Mouse (Mus musculus) macrophage (primary cell): Measurements from ENCODE around the gene Drc3. TPM values are rescaled to one million over a fixed set of nuclear protein-coding genes. Genes with fewer than 3 reads are reported as not detected.

Experiments used
- H3K27ac ChIP-seq: fragments of 350-480 bp; formaldehyde crosslinking; 2 replicates; pipeline ENCODE4 v1.9.0; 2021
- H3K36me3 ChIP-seq: fragments of 350-480 bp; formaldehyde crosslinking; 2 replicates; pipeline ENCODE4 v1.9.0; 2021; ENCODE audit errors: inconsistent target
- H3K4me3 ChIP-seq: fragments of 350-480 bp; formaldehyde crosslinking; 2 replicates; pipeline ENCODE4 v1.9.0; 2021; ENCODE audit errors: inconsistent target
- H3K79me2 ChIP-seq: fragments of 350-480 bp; formaldehyde crosslinking; 2 replicates; pipeline ENCODE4 v1.9.0; 2021; ENCODE audit errors: inconsistent target
- WGBS: methylation state at CpG from one replicate; pipeline ENCODE4 v1.1.7; 2026; ENCODE audit warnings: inconsistent platforms; ENCODE audit not compliant: missing documents; 5-methylcytosine and 5-hydroxymethylcytosine counted together
- polyA plus RNA-seq: library from polyadenylated mRNA; stranded (reverse); fragments of 250-400 nt; gene quantifications from 3 replicates; pipeline ENCODE4 v1.2.4, GENCODE M21; 2018; ENCODE audit warnings: inconsistent platforms

Drc3 gene
- polyA plus RNA-seq, 1 experiment from 2014 or later = not detected

- Histone ChIP-seq H3K79me2 (peaks cover 3% of the 10 kb centered on the region), H3K4me3 (no peak overlapping the region), H3K36me3 (no peaks in the 10 kb centered on the region), H3K27ac (peak overlapping the region; percentile 25)
- WGBS = 20% methylated on average over 1 of the region's 1 CpGs
These were observed 4.0 kb downstream of the Drc3 start for GRCm38 (mm10) chr11:60357116-60357515.

- Histone ChIP-seq H3K27ac (peak overlapping the region; percentile 17), H3K4me3 (no peak overlapping the region), H3K36me3 (no peaks in the 10 kb centered on the region), H3K79me2 (no peaks in the 10 kb centered on the region)
- 77% methylated on average over 7 of the region's 7 CpGs for WGBS
These were observed 5.4 kb downstream of the Drc3 start for GRCm38 (mm10) chr11:60358548-60358947.

- Histone ChIP-seq H3K4me3 (no peak overlapping the region), H3K27ac (peak overlapping the region; percentile 17; the same call in 1 of the 2 replicates), H3K36me3 (no peaks in the 10 kb centered on the region), H3K79me2 (no peaks in the 10 kb centered on the region)
- WGBS = 57% methylated on average over 5 of the region's 5 CpGs
These were observed 6.0 kb downstream of the Drc3 start for GRCm38 (mm10) chr11:60359138-60359537.

- Histone ChIP-seq H3K36me3 (no peaks in the 10 kb centered on the region), H3K79me2 (no peaks in the 10 kb centered on the region), H3K4me3 (no peak overlapping the region), H3K27ac (no peak overlapping the region)
- 100% methylated on average over 1 of the region's 1 CpGs for WGBS
These were observed 6.8 kb downstream of the Drc3 start for GRCm38 (mm10) chr11:60359936-60360335.

- WGBS = 82% methylated on average over 5 of the region's 5 CpGs
- Histone ChIP-seq H3K4me3 (no peak overlapping the region), H3K79me2 (no peaks in the 10 kb centered on the region), H3K36me3 (no peaks in the 10 kb centered on the region), H3K27ac (no peak overlapping the region)
These were observed 7.6 kb downstream of the Drc3 start for GRCm38 (mm10) chr11:60360631-60361201.

- Histone ChIP-seq H3K36me3 (no peaks in the 10 kb centered on the region), H3K4me3 (no peak overlapping the region), H3K79me2 (no peaks in the 10 kb centered on the region), H3K27ac (no peak overlapping the region)
- WGBS = 76% methylated on average over 15 of the region's 16 CpGs
These were observed 13.3 kb downstream of the Drc3 start for GRCm38 (mm10) chr11:60366239-60367019.

GRCm38 (mm10) chr11:60367256-60367655 is 14.1 kb downstream of the Drc3 start:
- no peak overlapping the region for H3K4me3 ChIP-seq
- H3K79me2 ChIP-seq = no peaks in the 10 kb centered on the region
- no peak overlapping the region for H3K27ac ChIP-seq
- WGBS = 72% methylated on average over 3 of the region's 3 CpGs
- H3K36me3 ChIP-seq = no peaks in the 10 kb centered on the region

GRCm38 (mm10) chr11:60368909-60369308 is 15.8 kb downstream of the Drc3 start:
- H3K4me3 ChIP-seq = no peak overlapping the region
- no peak overlapping the region for H3K27ac ChIP-seq
- no peaks in the 10 kb centered on the region for H3K36me3 ChIP-seq
- WGBS = 51% methylated on average over 4 of the region's 4 CpGs
- no peaks in the 10 kb centered on the region for H3K79me2 ChIP-seq

- Histone ChIP-seq H3K79me2 (no peaks in the 10 kb centered on the region), H3K27ac (no peak overlapping the region), H3K36me3 (no peaks in the 10 kb centered on the region), H3K4me3 (no peak overlapping the region)
- WGBS = 97% methylated on average over 4 of the region's 4 CpGs
These were observed 16.3 kb downstream of the Drc3 start for GRCm38 (mm10) chr11:60369448-60369847.

- no peak overlapping the region for H3K4me3 ChIP-seq
- 97% methylated on average over 13 of the region's 13 CpGs for WGBS
- H3K79me2 ChIP-seq = no peaks in the 10 kb centered on the region
- no peak overlapping the region for H3K27ac ChIP-seq
- no peaks in the 10 kb centered on the region for H3K36me3 ChIP-seq
These were observed 17.3 kb downstream of the Drc3 start for GRCm38 (mm10) chr11:60370431-60370830.

- Histone ChIP-seq H3K36me3 (no peaks in the 10 kb centered on the region), H3K79me2 (no peaks in the 10 kb centered on the region), H3K27ac (no peak overlapping the region), H3K4me3 (no peak overlapping the region)
- WGBS = 78% methylated on average over 6 of the region's 6 CpGs
These were observed 21.4 kb downstream of the Drc3 start for GRCm38 (mm10) chr11:60374481-60374880.

- no peaks in the 10 kb centered on the region for H3K79me2 ChIP-seq
- WGBS = 97% methylated on average over 5 of the region's 6 CpGs
- H3K36me3 ChIP-seq = no peaks in the 10 kb centered on the region
- no peak overlapping the region for H3K4me3 ChIP-seq
- no peak overlapping the region for H3K27ac ChIP-seq
These were observed 30.4 kb downstream of the Drc3 start for GRCm38 (mm10) chr11:60383518-60383917.

- Histone ChIP-seq H3K79me2 (no peaks in the 10 kb centered on the region), H3K4me3 (no peak overlapping the region), H3K27ac (no peak overlapping the region), H3K36me3 (no peaks in the 10 kb centered on the region)
- 49% methylated on average over 15 of the region's 16 CpGs for whole genome bisulfite sequencing
These were observed 31.8 kb downstream of the Drc3 start for GRCm38 (mm10) chr11:60384762-60385421.

- WGBS = 86% methylated on average over 3 of the region's 5 CpGs
- no peaks in the 10 kb centered on the region for H3K36me3 ChIP-seq
- no peaks in the 10 kb centered on the region for H3K79me2 ChIP-seq
- H3K4me3 ChIP-seq = no peak overlapping the region
- no peak overlapping the region for H3K27ac ChIP-seq
These were observed 32.8 kb downstream of the Drc3 start for GRCm38 (mm10) chr11:60385946-60386345.

- WGBS = 100% methylated on average over 2 of the region's 2 CpGs
- H3K27ac ChIP-seq = no peak overlapping the region
- H3K36me3 ChIP-seq = no peaks in the 10 kb centered on the region
- no peaks in the 10 kb centered on the region for H3K79me2 ChIP-seq
- H3K4me3 ChIP-seq = no peak overlapping the region
These were observed 34.8 kb downstream of the Drc3 start for GRCm38 (mm10) chr11:60387944-60388343.
